Mouse (Mus musculus): ENCODE measurements around the gene Mmp7. TPM values are rescaled to one million over a fixed set of nuclear protein-coding genes. Genes with fewer than 3 reads are reported as not detected.

Mmp7 gene
- total RNA-seq, 2 experiments from 2014 or later: not detected

- DNase-seq: no peak
Observed at GRCm38 (mm10) chr9:7744156-7744555, 52.3 kb downstream of the Mmp7 start.

GRCm38 (mm10) chr9:7748881-7749280, 57.0 kb downstream of the Mmp7 start:
- no peak for DNase-seq

Other genes with a start within 250 kb of the Mmp7 start
- gene Mmp3, start 246.3 kb upstream of the Mmp7 start, total RNA-seq (2021): not detected
- gene Mmp10, start 189.7 kb upstream of the Mmp7 start, total RNA-seq (2021): not detected
- gene Mmp8, start 133.6 kb upstream of the Mmp7 start, total RNA-seq (2021): not detected
- gene Mmp27, start 120.7 kb upstream of the Mmp7 start, total RNA-seq (2021): not detected
- gene Mmp20, start 63.9 kb upstream of the Mmp7 start, total RNA-seq (2021): not detected
- gene Tmem123, start 72.0 kb downstream of the Mmp7 start, total RNA-seq (2021): 10 to 100 TPM; 11.7 to 13.8 TPM
- 10 to 100 TPM; 35.1 to 38.9 TPM for gene Birc2, start 145.0 kb downstream of the Mmp7 start, total RNA-seq (2021)
- 1 to 10 TPM; 1.4 to 3.2 TPM for gene Birc3, start 181.1 kb downstream of the Mmp7 start, total RNA-seq (2021)

Measured in layer of hippocampus, postnatal 36 days (tissue).